Mouse (Mus musculus): ENCODE results near the gene Gm11985.

- TF ChIP-seq CTCF (IDR thresholded peaks at IDR 0.05; ENCODE audit: low read depth) (no peak; the same call in none of the 2 replicates), EP300 (optimal IDR thresholded peaks at IDR 0.05) (no peak)
Measured at GRCm38 (mm10) chr11:7160637-7161101, 27.7 kb downstream of the Gm11985 start.
